8 mouse cellular contexts compared by ENCODE assay signal in the genomic region with DNA sequence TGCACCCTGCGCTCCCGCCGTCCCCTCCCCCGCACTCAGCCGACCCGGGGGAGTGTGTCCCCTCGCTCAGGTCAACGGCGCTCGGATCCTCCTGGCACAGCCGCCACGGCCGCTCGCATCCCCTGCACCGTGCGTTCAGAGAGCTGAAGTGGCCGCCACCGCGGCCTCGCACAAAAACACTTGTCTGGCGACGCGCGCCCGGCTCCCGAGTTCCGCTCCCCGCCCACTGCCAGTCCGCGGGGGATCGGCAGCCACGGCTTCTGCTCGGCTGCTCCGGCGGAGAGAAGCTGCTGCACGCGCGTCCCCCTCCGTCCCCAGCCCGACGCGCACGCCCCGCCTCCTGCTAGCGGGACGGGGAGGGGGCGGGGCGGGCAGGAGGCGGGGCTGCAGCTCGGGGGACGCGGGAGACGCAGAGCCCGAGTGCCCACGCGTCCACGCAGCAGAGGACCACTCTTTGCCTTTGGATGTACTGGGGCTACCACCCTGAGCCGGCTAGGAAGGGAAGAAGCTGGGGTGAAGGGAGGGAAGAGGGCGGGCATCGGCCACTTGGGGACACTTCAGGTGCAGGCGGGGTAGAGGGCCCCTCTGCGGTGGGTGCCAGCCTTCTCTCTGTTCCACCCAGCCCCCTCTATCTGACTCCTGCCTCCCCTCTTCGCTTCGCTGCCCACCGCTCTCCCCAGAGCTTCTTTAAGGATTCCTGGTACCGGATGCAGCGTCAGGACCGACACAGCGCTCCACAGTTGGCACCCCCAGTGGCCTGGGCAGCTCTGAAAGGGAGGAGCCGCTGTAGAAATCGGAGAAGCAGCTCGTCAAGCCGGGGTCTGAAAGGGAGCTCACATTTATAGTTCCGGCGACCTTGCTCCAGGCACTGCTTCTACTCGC. TPM values are rescaled to one million over a fixed set of nuclear protein-coding genes. Genes with fewer than 3 reads are reported as not detected.
DNase-seq lines count a peak whose midpoint lies in the region; ATAC-seq and TF ChIP-seq lines count a peak whose summit lies in the region.

A gene (minus strand): TSS at position 291 of the 882 bp plus-strand sequence.

- H3K9me3 ChIP-seq in G1E (replicated peaks), result peaks cover 78% of the 10 kb centered on the region

- H3K4me1 ChIP-seq in G1E (ENCODE audit: insufficient read depth, low read depth, low read length), result no peaks in the 10 kb centered on the region
- peaks cover 4% of the 10 kb centered on the region; the same call in 1 of the 2 replicates for H3K4me1 ChIP-seq in lung, adult 2 months (ENCODE audit: control insufficient read depth, insufficient read depth, low read length)
- H3K4me1 ChIP-seq in olfactory bulb, adult 2 months (ENCODE audit: control insufficient read depth, insufficient read depth, low read length), result peaks cover 16% of the 10 kb centered on the region

- no peak for ATAC-seq in G1E (ENCODE audit: extremely low read depth, insufficient number of reproducible peaks, low FRiP score, poor library complexity, severe bottlenecking)

- DNase-seq in G1E (ENCODE audit: low spot score), result no peak
- DNase-seq in cerebellum, adult 18-20 months, result peak; percentile 91 to 94
- peak; percentile 60 for DNase-seq in forelimb bud, embryonic 11.5 days (ENCODE audit: low read depth, low spot score)
- peak; percentile 73 for DNase-seq in heart, postnatal 4 days
- peak; percentile 68 to 81 for DNase-seq in layer of hippocampus, adult 8-10 months (ENCODE audit: low spot score in 2 of 2)
- DNase-seq in lung, adult 2 months, result peak; percentile 79
- peak; percentile 31 to 45 for DNase-seq in thymus, postnatal 10 days (ENCODE audit: low spot score in 2 of 2)

- H3K4me3 ChIP-seq in G1E (ENCODE audit: low read depth, low read length), result peak within 1 kb of the TSS; percentile 23; the same call in 1 of the 2 replicates
- peak within 1 kb of the TSS; percentile 88 for H3K4me3 ChIP-seq in lung, adult 2 months (replicated peaks; ENCODE audit: extremely low read depth, low read depth, low read length)
- peak within 1 kb of the TSS; percentile 79 for H3K4me3 ChIP-seq in olfactory bulb, adult 2 months (ENCODE audit: insufficient read depth, low read depth, low read length)

- H3K36me3 ChIP-seq in G1E (replicated peaks), result no peaks in the 10 kb centered on the region

- under 1% methylated on average over 66 of the region's 76 CpGs for WGBS in lung, adult 2 months
- WGBS in olfactory bulb, adult 2 months, result under 1% methylated on average over 75 of the region's 76 CpGs

- TF ChIP-seq CTCF in G1E (IDR thresholded peaks at IDR 0.05; ENCODE audit: low read depth, low read length), result no peak
- no peak for TF ChIP-seq CTCF in lung, adult 2 months (IDR thresholded peaks at IDR 0.05; ENCODE audit: insufficient read depth, low read length)
- no peak for TF ChIP-seq CTCF in olfactory bulb, adult 2 months (IDR thresholded peaks at IDR 0.05; ENCODE audit: insufficient read depth, low read depth, low read length)

- H3K27me3 ChIP-seq in G1E (ENCODE audit: insufficient read depth, low read length), result no peaks in the 10 kb centered on the region

- H3K27ac ChIP-seq in olfactory bulb, adult 2 months (ENCODE audit: insufficient read depth, low read depth, low read length), result peak within 1 kb of the TSS; percentile 29

- TF ChIP-seq POLR2A in lung, adult 2 months (IDR thresholded peaks at IDR 0.05; ENCODE audit: borderline replicate concordance, extremely low read depth, low read depth, low read length), result no peak
- TF ChIP-seq POLR2A in olfactory bulb, adult 2 months (IDR thresholded peaks at IDR 0.05; ENCODE audit: insufficient read depth, low read depth, low read length), result peak; percentile 66

RNA-seq across cellular contexts. Expression of the gene that starts here (rescaled TPM):
- total RNA-seq in G1E (2014; fragmentation: Nextera tagmentation), result not detected in 2 replicates
- total RNA-seq in G1E (2017), result 0.11 TPM in 1 of 2 replicates, not detected in the other
- not detected in 2 replicates for polyA plus RNA-seq in G1E (2012)
- 1 to 10 TPM; 4.9 to 5.4 TPM for total RNA-seq in heart, postnatal 4 days (2021)
- 10 to 100 TPM; 40.5 to 54.3 (median 44.3) TPM for total RNA-seq in layer of hippocampus, adult 8-10 months (2022)
- 30.6 and 32.1 TPM in 2 replicates for polyA plus RNA-seq in lung, adult 2 months (2012; rRNA removed)
- polyA plus RNA-seq in olfactory bulb, adult 2 months (2012; ENCODE audit: insufficient read depth, insufficient read length, low replicate concordance, missing spikeins), result not detected in 2 replicates

Comparison
In these comparisons a context has a peak if more than half of its experiments do, and no peak if none do; other contexts are left out.
1. RNA of the gene that starts here (total RNA-seq): 40.5 to 54.3 TPM in layer of hippocampus, adult 8-10 months; 4.9 to 5.4 TPM in heart, postnatal 4 days and 0.11 TPM in G1E; every median in the first group is over 4 times any median in the second.
2. RNA of the gene that starts here (polyA plus RNA-seq): not detected in olfactory bulb, adult 2 months and 30.6 to 32.1 TPM in lung, adult 2 months; not detected in G1E; every median in the first group is over 10 times any median in the second.
3. H3K4me3 ChIP-seq: peak in every context shown above with its lines; median percentile 88 in lung, adult 2 months; 79 in olfactory bulb, adult 2 months; 23 in G1E.